Mouse (Mus musculus) liver, postnatal 0 days (tissue): ENCODE data around the gene Rab33a.

ENCODE experiments used
- CTCF ChIP-seq: sonication (generic); IDR thresholded peaks from 2 replicates; pipeline ENCODE4 v1.5.1; 2016; ENCODE audit warnings: antibody characterized with exemption, low read depth
- EP300 ChIP-seq: IDR thresholded peaks from 2 replicates; pipeline ENCODE4 v1.6.1; 2016; ENCODE audit warnings: antibody characterized with exemption, low read depth, mild to moderate bottlenecking

- TF ChIP-seq CTCF (peak; percentile 88), EP300 (no peak)
Measured at GRCm38 (mm10) chrX:48532175-48532574, 13.1 kb downstream of the Rab33a start.
